Mouse (Mus musculus) ES-Bruce4 (cell line): Measurements from ENCODE around the gene Gm21954. TPM values are rescaled to one million over a fixed set of nuclear protein-coding genes. Genes with fewer than 3 reads are reported as not detected.
A peak's percentile ranks its signal among the peaks of the same experiment; 100 is the strongest.

Experiments used
- H3K27ac ChIP-seq: 2 replicates; pipeline ENCODE4 v1.5.1; 2012; ENCODE audit warnings: low read length, inconsistent platforms; ENCODE audit not compliant: insufficient read depth
- H3K27me3 ChIP-seq: 2 replicates; pipeline ENCODE4 v1.6.1; 2012; ENCODE audit warnings: mild to moderate bottlenecking, low read length, inconsistent platforms; ENCODE audit not compliant: control insufficient read depth, poor library complexity, insufficient read depth, severe bottlenecking
- H3K36me3 ChIP-seq: 2 replicates; pipeline ENCODE4 v1.6.1; 2012; ENCODE audit warnings: inconsistent platforms, mild to moderate bottlenecking, low read length, moderate library complexity; ENCODE audit not compliant: control insufficient read depth, poor library complexity, insufficient read depth, severe bottlenecking
- H3K4me1 ChIP-seq: one replicate; pipeline ENCODE4 v1.8.1; 2011; ENCODE audit warnings: low read length; ENCODE audit not compliant: control insufficient read depth, insufficient read depth
- H3K4me3 ChIP-seq: 2 replicates; pipeline ENCODE4 v1.5.1; 2011; ENCODE audit warnings: low read depth, mild to moderate bottlenecking, low read length
- H3K9ac ChIP-seq: 2 replicates; pipeline ENCODE4 v1.6.1; 2012; ENCODE audit warnings: low read depth, mild to moderate bottlenecking, inconsistent platforms; ENCODE audit not compliant: poor library complexity, severe bottlenecking
- H3K9me3 ChIP-seq: replicated peaks from 2 replicates; pipeline ENCODE4 v1.6.1; 2012; ENCODE audit warnings: mild to moderate bottlenecking, low read length, inconsistent platforms; ENCODE audit not compliant: control insufficient read depth, poor library complexity, insufficient read depth, severe bottlenecking
- CTCF ChIP-seq: IDR thresholded peaks from one replicate; pipeline ENCODE4 v1.8.1; 2011; ENCODE audit warnings: low read depth, low read length
- EP300 ChIP-seq: IDR thresholded peaks from 2 replicates; pipeline ENCODE4 v1.6.1; 2011; ENCODE audit warnings: low read depth, low read length; ENCODE audit not compliant: insufficient read depth
- POLR2A ChIP-seq: IDR thresholded peaks from one replicate; pipeline ENCODE4 v1.8.1; 2011; ENCODE audit warnings: low read length; ENCODE audit not compliant: insufficient read depth
- polyA plus RNA-seq: library from polyadenylated mRNA; stranded (reverse); fragments of >200 nt; gene quantifications from 2 replicates; pipeline ENCODE4 v1.2.4, GENCODE M21; 2011; ENCODE audit warnings: low read depth; ENCODE audit not compliant: missing spikeins, insufficient read depth, insufficient read length

Gene Gm21954
- polyA plus RNA-seq, 1 experiment, result not detected

GRCm38 (mm10) chr3:55461092-55461491 lies 10.9 kb downstream of the Gm21954 start:
- Histone ChIP-seq H3K27me3 (no peaks in the 10 kb centered on the region), H3K4me3 (no peak overlapping the region), H3K4me1 (no peaks in the 10 kb centered on the region), H3K9ac (no peak overlapping the region), H3K9me3 (no peaks in the 10 kb centered on the region), H3K36me3 (no peaks in the 10 kb centered on the region), H3K27ac (no peak overlapping the region)
- TF ChIP-seq EP300 (no peak), POLR2A (no peak), CTCF (no peak)

DNA sequence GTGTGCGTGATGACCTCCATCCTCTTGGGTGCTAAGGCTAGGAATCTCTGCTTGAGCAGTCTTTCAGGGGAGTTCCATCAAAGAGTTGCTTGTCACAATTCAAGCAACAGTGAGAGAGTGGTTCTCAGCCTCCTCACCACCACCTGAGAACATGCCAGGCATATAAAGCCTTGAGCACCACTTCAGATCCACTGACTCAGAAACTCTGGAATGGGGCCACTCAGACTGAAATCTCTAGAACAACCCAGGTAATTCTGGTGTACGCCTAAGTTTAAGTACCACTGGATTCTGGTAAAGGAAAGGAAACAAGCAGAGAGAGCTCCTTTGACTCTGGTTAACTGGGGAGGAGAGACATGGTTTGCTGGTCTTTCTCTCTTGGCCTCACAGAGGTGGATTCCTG lies 19.5 kb downstream of the Gm21954 start:
- H3K27me3 ChIP-seq, result no peaks in the 10 kb centered on the region
- 0 out of 2 replicates have a peak, but pooled peaks cover 2% of the 10 kb centered on the region for H3K9me3 ChIP-seq
- no peak overlapping the region for H3K27ac ChIP-seq
- H3K4me3 ChIP-seq, result no peak overlapping the region
- no peak for TF ChIP-seq EP300
- TF ChIP-seq CTCF, result no peak
- TF ChIP-seq POLR2A, result no peak
- no peak overlapping the region for H3K9ac ChIP-seq
- no peaks in the 10 kb centered on the region for H3K4me1 ChIP-seq
- H3K36me3 ChIP-seq, result no peaks in the 10 kb centered on the region

GRCm38 (mm10) chr3:55451877-55452276 lies 20.1 kb downstream of the Gm21954 start:
- 0 out of 2 replicates have a peak, but pooled peaks cover 2% of the 10 kb centered on the region for H3K9me3 ChIP-seq
- no peaks in the 10 kb centered on the region for H3K4me1 ChIP-seq
- no peaks in the 10 kb centered on the region for H3K36me3 ChIP-seq
- no peak for TF ChIP-seq EP300
- no peak for TF ChIP-seq POLR2A
- TF ChIP-seq CTCF, result no peak
- no peaks in the 10 kb centered on the region for H3K27me3 ChIP-seq
- no peak overlapping the region for H3K9ac ChIP-seq
- H3K27ac ChIP-seq, result no peak overlapping the region
- H3K4me3 ChIP-seq, result no peak overlapping the region

GRCm38 (mm10) chr3:55451035-55451434 lies 21.0 kb downstream of the Gm21954 start:
- Histone ChIP-seq H3K9me3 (0 out of 2 replicates have a peak, but pooled peaks cover 2% of the 10 kb centered on the region), H3K4me1 (no peaks in the 10 kb centered on the region), H3K4me3 (no peak overlapping the region), H3K27me3 (no peaks in the 10 kb centered on the region), H3K36me3 (no peaks in the 10 kb centered on the region), H3K27ac (no peak overlapping the region), H3K9ac (no peak overlapping the region)
- TF ChIP-seq CTCF (no peak), POLR2A (no peak), EP300 (no peak)

DNA sequence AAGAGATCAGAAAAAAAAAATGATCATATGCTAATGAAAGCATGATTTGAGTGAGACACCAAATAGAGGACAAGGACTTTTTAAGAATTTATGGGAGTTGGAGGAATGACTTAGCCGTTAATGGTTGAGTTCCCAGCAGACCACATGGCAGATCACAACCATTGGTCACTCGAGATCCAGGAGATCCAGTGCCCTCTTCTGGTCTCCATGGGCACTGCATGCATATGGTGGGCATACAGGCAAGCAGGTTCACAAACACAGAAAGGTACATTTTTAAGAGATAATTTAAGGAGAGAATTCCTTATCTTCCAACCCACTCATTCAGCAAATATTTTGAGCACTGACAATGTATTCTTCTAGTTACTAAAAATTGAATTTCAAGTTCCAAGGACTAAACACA lies 22.9 kb downstream of the Gm21954 start:
- TF ChIP-seq CTCF (peak; percentile 3), EP300 (no peak), POLR2A (no peak)
- Histone ChIP-seq H3K9me3 (0 out of 2 replicates have a peak, but pooled peaks cover 2% of the 10 kb centered on the region), H3K4me1 (no peaks in the 10 kb centered on the region), H3K4me3 (no peak overlapping the region), H3K9ac (no peak overlapping the region), H3K36me3 (no peaks in the 10 kb centered on the region), H3K27ac (no peak overlapping the region), H3K27me3 (no peaks in the 10 kb centered on the region)

GRCm38 (mm10) chr3:55447486-55448460 lies 24.2 kb downstream of the Gm21954 start:
- H3K4me1 ChIP-seq, result no peaks in the 10 kb centered on the region
- no peak overlapping the region for H3K9ac ChIP-seq
- no peak overlapping the region for H3K4me3 ChIP-seq
- H3K9me3 ChIP-seq, result 0 out of 2 replicates have a peak, but pooled peaks cover 2% of the 10 kb centered on the region
- no peak overlapping the region for H3K27ac ChIP-seq
- TF ChIP-seq CTCF (no peak), POLR2A (no peak), EP300 (no peak)
- H3K36me3 ChIP-seq, result no peaks in the 10 kb centered on the region
- H3K27me3 ChIP-seq, result no peaks in the 10 kb centered on the region
